Mouse (Mus musculus): ENCODE results near the gene Flnb. TPM values are rescaled to one million over a fixed set of nuclear protein-coding genes. Genes with fewer than 3 reads are reported as not detected.
A peak's percentile ranks its signal among the peaks of the same experiment; 100 is the strongest.

Flnb gene
- total RNA-seq, 2 experiments from 2014 or later, result 48.7 to 48.9 TPM

DNA sequence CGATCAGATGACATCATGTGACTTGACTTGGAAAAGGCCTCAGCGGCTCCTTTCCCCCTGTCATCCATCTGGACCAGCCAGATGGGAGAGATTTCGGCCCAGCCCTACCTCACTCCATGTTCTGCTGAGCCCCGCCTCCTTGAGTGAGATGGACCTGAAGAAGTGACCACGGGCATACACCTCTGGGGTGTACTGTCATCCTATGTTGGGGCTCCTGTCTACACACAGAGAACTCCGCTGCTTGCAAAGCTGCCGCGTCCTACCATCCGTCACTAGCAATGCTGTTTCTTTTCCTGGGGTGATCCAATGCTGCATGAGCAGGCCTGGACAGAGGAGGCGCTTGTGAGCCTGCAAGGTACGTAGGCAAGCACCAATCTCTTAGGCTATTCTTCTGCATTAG lies 142.9 kb downstream of the Flnb start:
- peak in 1 of 2 experiments; percentile 63 for DNase-seq (ENCODE audit: extremely low spot score in 1 of 2, low spot score in 2 of 2)
- intact Hi-C loops (cut with DNase I), result loop anchor here (5.0 to 10.0 kb wide), 2 partner anchors 212 to 384 kb away; partner anchors contain the start of gene Pdhb

DNA sequence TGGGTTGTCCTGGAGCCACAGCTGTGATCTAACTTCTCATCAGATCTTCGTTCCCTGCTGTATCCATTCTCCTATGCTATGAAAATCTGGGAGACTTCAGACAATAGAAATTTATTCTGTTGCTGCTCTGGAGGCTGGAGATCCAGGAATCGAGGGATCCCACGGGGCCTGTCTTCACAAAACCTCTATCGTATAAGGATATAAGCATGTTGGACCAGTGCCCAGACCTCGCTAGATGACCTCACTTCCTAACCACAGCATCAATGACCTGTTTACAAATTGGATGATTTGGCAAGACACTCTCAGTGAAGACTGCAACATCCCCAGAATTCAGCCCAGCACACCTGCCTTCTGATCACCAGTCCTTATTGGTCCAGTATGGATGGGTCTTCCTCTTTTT lies 144.0 kb downstream of the Flnb start:
- peak in 1 of 2 experiments; percentile 61 for DNase-seq (ENCODE audit: extremely low spot score in 1 of 2, low spot score in 2 of 2)
- intact Hi-C loops (cut with DNase I), result loop anchor here (5.0 to 10.0 kb wide), 2 partner anchors 211 to 383 kb away; partner anchors contain the start of gene Pdhb

DNA sequence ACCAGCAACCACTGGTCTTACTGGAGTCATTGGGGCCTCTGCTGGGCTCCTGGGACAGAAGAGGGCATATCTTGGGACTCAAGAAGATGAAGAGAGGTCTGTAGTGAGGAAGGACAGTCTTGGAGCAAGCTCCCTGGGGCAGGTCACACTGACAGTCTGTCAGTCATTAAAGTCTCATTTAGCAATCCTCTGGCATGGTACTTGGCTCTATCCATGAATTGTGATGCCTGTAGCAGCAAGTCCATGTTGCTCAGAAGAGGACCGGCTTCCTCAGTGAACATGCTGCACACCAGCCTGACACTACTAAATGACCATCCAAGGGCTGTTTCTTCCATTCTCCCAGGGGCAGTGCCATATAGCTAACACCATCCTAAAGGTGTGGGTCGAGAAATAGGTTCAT lies 144.9 kb downstream of the Flnb start:
- DNase-seq (ENCODE audit: extremely low spot score in 1 of 2, low spot score in 2 of 2), result no peak
- intact Hi-C loops (cut with DNase I), result loop anchor here (5.0 to 10.0 kb wide), 2 partner anchors 210 to 382 kb away; partner anchors contain the start of gene Pdhb

DNA sequence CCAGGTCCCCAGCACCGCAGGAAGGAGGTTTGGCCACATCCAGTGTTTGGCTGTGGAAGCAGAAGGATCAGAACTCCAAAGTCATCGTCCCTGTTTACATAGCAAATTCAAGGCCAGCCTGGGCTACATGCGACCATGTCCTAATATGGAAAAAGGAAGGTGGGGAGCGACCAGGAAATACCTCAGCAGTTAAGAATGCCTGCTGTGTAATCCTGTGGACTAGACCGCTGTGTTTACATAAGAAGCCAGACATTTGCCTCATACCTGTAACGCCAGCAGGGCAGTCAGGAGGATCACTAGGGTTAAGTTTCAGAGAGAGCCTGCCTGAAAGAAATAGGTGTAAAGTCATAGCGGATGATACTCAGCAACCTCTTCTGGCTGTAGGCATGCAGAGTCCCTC lies 145.4 kb downstream of the Flnb start:
- no peak for DNase-seq (ENCODE audit: extremely low spot score in 1 of 2, low spot score in 2 of 2)
- intact Hi-C loops (cut with DNase I), result loop anchor here (5.0 to 10.0 kb wide), 2 partner anchors 209 to 382 kb away; partner anchors contain the start of gene Pdhb

DNA sequence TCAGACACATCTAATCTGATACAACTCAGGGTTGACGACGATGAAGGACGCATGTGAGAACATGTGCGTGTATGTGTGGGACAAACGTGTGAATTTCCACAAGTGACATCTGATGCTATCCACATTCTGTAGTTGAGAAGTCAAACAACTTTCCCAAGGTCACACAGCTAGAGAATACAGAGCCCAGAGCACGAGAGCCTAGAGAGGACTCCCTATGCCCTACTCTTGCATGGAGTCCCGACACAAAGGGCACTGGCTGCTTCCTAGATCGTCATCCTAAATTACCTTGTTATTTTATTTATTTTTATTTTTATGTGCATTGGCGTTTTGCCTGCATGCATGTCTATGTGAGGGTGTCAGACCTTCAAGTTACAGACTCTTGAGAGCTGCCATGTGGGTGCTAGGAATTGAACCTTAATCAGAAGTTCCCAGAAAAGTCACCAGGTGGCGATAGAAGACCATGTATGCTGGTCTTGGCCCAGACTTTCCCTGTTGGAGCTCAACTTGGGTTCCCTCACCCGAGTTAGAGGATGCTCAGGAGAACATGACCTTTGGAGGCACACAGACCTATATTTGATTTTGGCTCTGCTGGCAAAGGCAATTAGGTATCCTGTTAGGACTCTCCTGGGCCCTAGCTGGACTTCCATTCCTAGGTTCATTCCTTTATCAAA lies 146.6 kb downstream of the Flnb start:
- peak; percentile 62 to 66 for DNase-seq (ENCODE audit: extremely low spot score in 1 of 2, low spot score in 2 of 2)
- intact Hi-C loops (cut with DNase I), result loop anchor here (2.0 to 10.0 kb wide), 3 partner anchors 38 to 380 kb away; partner anchors contain the start of genes Abhd6 and Pdhb

DNA sequence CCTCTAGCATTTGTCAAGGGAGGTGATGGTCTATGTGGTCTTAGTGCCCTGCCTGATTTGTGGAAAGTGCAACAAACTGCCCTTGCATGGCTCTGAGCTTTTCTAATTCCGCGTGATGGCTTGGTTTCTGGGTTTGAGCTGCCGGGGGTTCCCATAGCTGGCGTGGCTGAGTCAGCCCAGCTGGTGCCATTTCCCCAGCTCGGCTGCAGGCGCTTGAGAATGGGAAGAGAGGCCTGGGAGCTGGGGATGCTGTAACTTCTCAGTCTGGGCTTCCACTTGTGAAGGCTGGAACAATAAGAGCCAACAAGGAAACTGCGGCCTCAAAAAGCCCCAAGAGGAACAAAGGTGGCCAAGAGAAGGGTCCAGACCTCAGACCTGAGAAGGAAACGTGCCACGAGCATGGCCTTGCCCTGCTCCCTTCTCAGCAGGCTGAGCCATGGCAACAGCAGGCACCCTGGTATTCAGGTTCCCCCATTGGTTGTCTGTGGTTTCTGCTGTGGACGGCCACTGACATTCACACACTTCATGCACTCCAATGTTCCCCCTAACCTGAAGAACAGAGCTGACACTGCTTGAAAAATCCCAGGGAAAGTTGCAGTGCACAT lies 154.2 kb downstream of the Flnb start:
- intact Hi-C loops (cut with DNase I), result no loop called here
- no peak for DNase-seq (ENCODE audit: extremely low spot score in 1 of 2, low spot score in 2 of 2)

DNA sequence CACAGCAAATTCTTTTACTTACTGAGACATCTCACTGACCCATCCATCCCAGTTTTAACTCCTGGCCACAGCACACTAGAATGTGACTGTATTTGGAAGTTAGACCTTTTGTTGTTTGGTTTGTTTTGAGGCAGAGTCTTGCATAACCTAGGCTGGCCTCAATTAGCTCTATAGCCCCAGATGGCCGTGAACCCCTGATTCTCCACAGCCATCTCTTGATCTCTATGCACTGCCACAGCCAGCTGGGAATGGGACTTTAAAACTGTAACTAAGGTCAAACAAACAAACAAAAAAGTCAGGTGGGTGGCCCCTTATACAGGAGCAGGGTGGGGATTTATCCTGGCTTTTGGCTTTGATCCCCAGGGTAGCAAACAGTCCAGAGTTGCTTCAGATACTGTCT lies 156.9 kb downstream of the Flnb start:
- DNase-seq (ENCODE audit: extremely low spot score in 1 of 2, low spot score in 2 of 2), result no peak
- intact Hi-C loops (cut with DNase I), result no loop called here

DNA sequence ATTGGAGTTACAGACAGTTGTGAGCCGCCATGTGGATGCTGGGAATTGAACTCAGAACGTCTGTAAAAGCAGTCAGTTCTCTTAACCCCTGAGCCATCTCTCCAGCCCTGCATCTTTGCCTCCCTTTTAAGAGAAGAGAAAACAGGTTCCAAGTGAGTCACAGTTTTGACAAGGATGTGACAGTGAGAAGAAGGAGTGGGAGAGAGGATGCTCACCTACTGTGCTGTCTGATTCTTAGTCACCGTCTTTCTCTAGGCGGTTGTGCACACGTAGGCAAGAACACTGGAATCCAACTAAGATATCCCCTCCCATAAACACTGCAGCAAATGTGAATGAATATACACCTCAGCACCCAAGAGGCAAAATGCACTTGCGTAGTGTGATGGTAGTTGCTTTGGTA lies 157.4 kb downstream of the Flnb start:
- DNase-seq (ENCODE audit: extremely low spot score in 1 of 2, low spot score in 2 of 2), result no peak
- intact Hi-C loops (cut with DNase I), result no loop called here

DNA sequence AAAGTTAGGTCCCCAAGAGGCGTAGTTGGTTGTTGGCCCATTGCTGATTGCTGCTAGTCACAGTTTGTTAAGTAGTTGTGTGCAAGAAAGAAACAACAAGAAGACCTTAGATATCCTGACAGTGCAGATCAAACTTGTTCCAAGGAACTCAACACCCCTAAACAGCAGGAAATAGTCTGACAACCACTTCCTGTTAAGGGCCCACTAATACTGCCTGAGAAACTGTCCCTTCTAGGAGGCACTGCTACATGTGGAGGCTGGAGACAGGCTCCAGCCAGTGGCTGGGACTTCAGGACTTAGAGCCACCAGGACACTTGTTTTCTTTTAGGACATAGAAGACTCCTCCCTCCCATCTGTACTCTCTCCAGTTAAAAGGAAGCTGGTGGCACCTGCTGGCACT lies 159.7 kb downstream of the Flnb start:
- intact Hi-C loops (cut with DNase I), result no loop called here
- DNase-seq (ENCODE audit: extremely low spot score in 1 of 2, low spot score in 2 of 2), result no peak

DNA sequence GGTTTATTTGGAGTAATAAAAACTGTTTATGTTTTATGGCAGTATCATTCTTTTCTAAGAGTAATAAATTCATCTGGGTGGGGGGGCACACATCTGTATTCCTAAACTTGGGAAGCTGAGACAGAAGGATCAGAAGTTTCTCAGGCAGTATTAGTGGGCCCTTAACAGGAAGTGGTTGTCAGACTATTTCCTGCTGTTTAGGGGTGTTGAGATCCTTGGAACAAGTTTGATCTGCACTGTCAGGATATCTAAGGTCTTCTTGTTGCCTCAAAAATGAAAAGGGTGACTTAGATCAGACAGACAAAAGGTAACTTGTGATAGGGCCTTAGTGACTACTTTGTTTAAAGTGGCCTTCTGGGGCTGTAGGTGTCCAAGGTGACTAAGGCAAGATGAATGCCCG lies 160.4 kb downstream of the Flnb start:
- no peak for DNase-seq (ENCODE audit: extremely low spot score in 1 of 2, low spot score in 2 of 2)
- intact Hi-C loops (cut with DNase I), result no loop called here

DNA sequence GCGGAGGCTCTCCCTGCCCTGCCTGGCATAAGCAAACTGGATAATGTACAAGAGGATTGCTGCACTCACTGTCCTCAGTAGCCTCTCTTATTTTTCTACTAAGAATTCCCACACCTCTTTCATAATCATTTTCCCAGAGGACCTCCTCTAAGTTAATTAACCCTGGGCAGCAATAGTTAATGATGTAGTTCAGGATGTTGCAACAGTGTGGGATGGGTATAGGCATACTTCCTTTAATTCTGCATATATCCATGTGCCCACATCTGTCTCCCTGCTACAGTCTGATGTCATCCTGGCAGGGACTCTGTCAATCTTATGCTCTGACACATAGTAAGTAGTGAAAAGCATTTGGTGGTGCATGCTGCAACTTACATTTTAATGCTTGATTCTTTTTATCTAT lies 163.5 kb downstream of the Flnb start:
- no peak for DNase-seq (ENCODE audit: extremely low spot score in 1 of 2, low spot score in 2 of 2)

DNA sequence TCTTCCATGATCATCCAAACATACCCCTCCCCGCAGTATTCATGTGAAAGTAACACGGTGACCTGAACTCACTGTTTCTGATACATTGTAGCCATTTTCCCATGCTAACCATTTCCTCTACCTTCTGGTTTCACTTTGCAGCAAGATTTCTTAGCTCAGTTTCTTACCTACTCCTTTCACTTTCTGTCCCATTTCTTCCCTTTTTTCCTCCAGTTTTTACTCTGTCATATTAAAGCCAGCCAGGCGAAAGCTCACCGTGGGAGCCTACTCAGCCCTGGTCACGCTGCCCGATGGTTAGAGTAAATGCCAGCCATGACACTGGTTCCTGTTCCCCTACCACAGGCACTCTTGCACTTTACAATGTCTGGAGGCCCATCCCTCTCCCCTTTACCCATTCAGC lies 169.2 kb downstream of the Flnb start:
- intact Hi-C loops (cut with DNase I), result no loop called here
- DNase-seq (ENCODE audit: extremely low spot score in 1 of 2, low spot score in 2 of 2), result no peak

More for the DNA sequence above, 163.5 kb downstream of the Flnb start:
- intact Hi-C loops (cut with DNase I), result no loop called here

DNA sequence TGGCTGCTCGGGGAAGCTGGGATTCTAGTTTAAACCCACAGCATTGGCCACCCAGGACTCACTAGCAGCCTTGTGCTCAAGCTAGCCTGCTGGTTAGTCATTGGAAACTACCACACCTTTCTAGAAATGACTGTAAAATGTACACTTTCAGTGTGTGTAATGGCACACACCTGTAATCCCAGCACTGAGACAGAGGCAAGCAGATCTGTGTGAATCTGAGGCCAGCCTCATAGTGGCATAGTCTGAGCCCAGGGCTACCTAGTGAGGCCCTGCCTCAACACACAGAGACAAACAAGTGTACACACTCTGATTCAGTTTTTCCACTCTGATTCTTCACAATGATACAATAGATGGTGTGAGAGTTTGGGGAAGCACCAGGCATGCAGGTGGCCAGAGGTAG lies 171.6 kb downstream of the Flnb start:
- DNase-seq (ENCODE audit: extremely low spot score in 1 of 2, low spot score in 2 of 2), result no peak
- intact Hi-C loops (cut with DNase I), result no loop called here

DNA sequence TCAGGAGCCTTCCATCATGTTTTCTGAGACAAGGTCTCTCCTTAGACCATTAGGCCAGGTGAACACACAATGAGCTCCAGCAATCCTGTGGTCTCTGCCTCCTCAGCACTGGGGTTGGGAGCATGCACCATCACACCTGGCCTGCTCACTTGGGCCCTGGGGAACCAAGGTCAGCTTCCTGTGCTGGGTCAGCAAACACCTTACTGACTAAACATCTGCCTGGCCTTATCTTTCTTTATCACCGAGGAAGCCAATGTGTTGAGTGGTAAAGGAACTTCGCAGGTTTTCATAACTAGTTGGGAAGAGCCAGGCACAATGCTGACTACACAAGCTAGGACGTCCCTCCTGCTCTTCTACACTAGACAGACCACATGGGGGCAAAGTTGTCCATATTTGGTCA lies 172.2 kb downstream of the Flnb start:
- intact Hi-C loops (cut with DNase I), result no loop called here
- no peak for DNase-seq (ENCODE audit: extremely low spot score in 1 of 2, low spot score in 2 of 2)

DNA sequence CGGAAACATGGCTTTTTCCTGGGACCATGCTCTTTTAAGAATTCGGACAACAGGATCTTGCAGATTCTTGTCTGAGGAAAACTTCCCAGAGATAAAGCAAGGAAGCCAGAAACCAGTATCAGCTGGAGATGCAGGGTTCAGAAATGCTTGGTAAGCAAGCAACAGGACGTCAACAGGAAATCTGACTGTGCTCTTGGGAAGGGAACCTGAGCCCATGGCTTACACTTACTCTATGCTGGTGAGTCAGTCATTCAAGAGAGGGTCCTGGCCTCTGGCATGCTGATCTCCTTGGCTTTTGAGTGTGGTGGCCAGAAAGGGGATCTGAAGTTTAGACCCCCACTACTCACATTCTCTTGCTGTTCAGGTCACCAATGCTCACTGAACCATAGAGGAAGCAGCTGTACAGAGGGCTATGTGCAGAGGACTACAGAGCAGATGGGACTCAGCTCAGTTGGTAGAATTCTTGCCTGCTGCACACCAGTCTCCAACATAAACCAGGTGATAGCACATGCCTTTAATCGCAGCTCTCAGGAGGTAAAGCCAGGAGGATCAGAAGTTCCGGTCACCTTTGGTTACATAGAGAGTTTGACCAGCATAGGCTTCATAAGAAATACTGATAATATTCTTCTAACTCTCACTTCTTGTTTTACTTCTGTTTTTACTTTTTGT lies 173.5 kb downstream of the Flnb start:
- no peak for DNase-seq (ENCODE audit: extremely low spot score in 1 of 2, low spot score in 2 of 2)
- intact Hi-C loops (cut with DNase I), result no loop called here

DNA sequence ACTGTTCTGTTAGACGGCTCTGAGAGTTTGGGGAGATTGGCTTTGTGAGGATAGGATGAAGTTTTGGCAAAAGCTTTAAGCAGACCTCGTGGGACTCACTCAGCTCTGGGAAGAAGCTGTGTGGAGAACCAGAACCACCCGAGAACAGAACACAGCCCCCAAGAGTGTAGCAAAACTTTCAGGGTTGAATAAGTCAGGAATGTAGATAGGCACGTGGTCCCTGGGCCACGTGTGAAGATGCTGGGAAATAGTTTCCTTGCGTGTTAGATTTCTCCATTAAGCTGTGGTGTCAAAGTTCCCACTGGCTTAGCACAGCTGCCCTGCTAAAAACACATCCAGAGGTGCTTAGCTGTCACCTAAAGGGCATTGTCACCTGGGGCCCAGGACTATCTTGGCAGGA lies 174.4 kb downstream of the Flnb start:
- DNase-seq (ENCODE audit: extremely low spot score in 1 of 2, low spot score in 2 of 2), result no peak
- intact Hi-C loops (cut with DNase I), result no loop called here

DNA sequence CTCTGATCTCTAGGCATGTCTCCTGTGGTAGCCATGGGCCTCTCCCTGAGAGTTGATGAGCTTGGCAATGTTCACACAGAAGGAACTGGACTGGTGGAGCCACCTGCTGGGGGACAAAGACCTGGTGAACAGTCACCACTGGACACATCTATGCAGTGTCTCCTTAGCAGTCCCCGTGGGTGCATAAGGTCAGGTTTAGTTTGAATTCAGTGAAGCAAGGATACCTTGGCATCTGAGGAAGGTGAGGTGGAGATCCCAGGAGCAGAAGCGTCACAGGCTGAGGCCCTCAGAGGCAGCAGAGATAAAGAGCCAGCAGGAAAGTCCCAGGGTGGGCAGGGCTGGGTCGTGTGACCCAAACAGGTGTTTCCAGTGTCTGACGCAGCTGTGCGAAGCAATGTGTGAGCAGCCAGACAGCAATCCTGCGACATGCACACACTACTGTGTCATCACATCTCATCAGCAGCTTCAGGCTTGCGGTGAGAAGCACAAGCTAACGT lies 176.6 kb downstream of the Flnb start, which contains the start of gene Dnase1l3:
Gene Dnase1l3 (minus strand): TSS at position 303 of the 497 bp plus-strand sequence.
- peak in 1 of 2 experiments; percentile 64 for DNase-seq (ENCODE audit: extremely low spot score in 1 of 2, low spot score in 2 of 2)
- intact Hi-C loops (cut with DNase I), result no loop called here

DNA sequence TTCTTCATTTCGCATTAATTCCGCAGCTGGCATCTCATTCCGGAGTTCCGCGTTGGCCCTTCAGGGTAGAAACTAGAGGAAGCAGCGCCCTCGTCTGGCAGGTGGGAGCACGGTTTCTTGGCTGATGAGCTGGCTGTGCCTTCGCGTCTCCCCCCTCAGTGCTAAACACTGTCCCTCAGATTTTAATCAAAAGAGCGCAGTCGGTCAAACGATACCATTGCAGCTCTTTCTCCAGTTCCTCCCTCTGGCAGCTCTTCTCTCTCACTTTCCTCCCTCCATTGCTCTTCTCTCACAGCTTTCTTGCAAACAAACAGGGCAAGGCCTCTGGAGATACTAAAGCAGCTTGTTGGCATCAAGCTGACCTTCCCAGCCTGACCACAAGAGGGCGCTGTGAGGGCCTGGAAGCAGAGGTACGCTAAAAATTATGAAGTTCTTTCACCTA lies 179.5 kb downstream of the Flnb start:
- intact Hi-C loops (cut with DNase I), result no loop called here

DNA sequence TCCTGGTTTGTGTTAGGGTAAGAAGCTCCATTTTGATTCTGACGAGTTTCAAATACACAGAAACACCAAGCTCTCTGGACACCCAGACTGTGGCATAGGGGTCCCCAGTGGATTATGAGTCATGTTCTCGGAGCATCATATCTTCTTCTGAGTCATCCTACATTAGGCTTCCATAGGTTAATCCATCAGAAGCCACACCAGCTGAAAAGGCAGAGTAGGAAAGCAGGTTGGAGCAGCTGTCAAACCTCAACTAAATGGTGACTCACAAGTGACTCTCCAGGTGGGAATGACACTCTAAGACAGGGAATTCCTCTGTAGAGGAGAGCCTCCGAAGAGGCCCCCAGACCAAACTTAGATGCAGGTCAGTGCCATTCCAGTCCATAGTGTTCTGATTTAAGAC lies 181.3 kb downstream of the Flnb start:
- intact Hi-C loops (cut with DNase I), result no loop called here

More for the DNA sequence above, 179.5 kb downstream of the Flnb start:
- DNase-seq (ENCODE audit: extremely low spot score in 1 of 2, low spot score in 2 of 2), result peak; percentile 80 to 92

More for the DNA sequence above, 181.3 kb downstream of the Flnb start:
- DNase-seq (ENCODE audit: extremely low spot score in 1 of 2, low spot score in 2 of 2), result no peak

All from left cerebral cortex, postnatal 10 days (tissue).